Mouse (Mus musculus) heart, adult 2 months (tissue): Measurements from ENCODE around the gene Pakap.

Source experiments
- CTCF ChIP-seq: fragments of 200-600 bp; IDR thresholded peaks from 2 replicates; pipeline ENCODE4 v1.8.1; 2022; ENCODE audit warnings: antibody characterized with exemption, mild to moderate bottlenecking, moderate library complexity
- EP300 ChIP-seq: fragments of 200-500 bp; IDR thresholded peaks from 2 replicates; pipeline ENCODE4 v1.6.1; 2011; ENCODE audit warnings: low read depth, low read length, control low read depth; ENCODE audit not compliant: insufficient read depth
- POLR2A ChIP-seq: fragments of 200-500 bp; IDR thresholded peaks from 2 replicates; pipeline ENCODE4 v1.6.1; 2011; ENCODE audit warnings: mild to moderate bottlenecking, low read depth, low read length, control low read depth; ENCODE audit not compliant: insufficient read depth

DNA sequence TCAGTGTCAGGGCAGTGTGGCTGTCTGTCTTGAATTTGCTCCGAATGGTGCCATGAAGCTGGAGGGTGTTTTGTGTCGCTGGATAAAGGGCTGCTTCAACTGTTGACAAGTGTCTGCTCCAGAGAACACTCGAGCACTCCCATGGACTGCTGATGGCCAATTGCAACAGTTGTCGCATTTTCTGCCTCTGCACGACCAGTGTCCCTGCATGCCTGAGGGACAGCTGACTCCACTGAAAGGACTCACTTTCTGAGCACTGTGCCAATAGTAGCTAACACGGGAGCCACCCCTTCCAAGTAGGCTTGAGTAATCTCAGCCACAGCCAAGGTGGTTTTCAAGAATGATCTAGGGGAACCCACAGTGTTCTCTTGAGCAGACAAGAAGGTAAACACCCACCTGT lies 1.7 kb downstream of the Pakap start:
- peak; percentile 14; the same call in 1 of the 2 replicates for TF ChIP-seq POLR2A
- no peak for TF ChIP-seq CTCF
- no peak for TF ChIP-seq EP300
